Mouse (Mus musculus): ENCODE measurements around the gene Cyp4a14. TPM values are rescaled to one million over a fixed set of nuclear protein-coding genes. Genes with fewer than 3 reads are reported as not detected.
"Not testable (repeated sequence)": the region's sequence is repeated elsewhere in the genome, so short reads cannot be mapped to it uniquely, and the experiment has no call there.

Cyp4a14 gene
- not detected in 2 replicates for polyA plus RNA-seq (2016; fragmentation: Nextera tagmentation; extraction: Ambion mirVana)

DNA sequence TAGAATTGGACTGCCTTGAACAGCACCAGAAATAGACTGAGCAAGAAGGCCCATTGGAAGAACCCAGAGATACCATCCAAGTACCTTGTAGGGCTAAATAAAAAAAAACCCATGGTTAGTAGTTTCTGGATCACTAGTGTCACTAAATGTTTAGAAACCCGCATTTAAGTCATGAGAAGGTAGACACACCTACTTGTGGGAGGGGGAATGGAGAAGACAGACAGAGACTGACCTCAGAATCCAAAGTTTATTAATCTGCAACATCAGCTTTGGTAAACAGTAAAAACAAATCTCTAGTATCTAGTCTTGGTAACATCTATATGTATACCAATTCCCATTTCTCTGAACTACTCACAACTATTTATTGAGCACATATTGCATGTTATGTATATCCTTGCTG lies at the start of gene Cyp4a14:
Cyp4a14 (minus strand) TSS at position 142 of the 400 bp plus-strand sequence.
- 96% methylated on average over 1 of the region's 1 CpGs for WGBS
- no peaks in the 10 kb centered on the region for H3K9me3 ChIP-seq
- H3K27me3 ChIP-seq: no peaks in the 10 kb centered on the region
- no peak within 1 kb of the TSS for H3K9ac ChIP-seq
- no peaks in the 10 kb centered on the region for H3K4me1 ChIP-seq
- H3K4me3 ChIP-seq (replicated peaks): no peak within 1 kb of the TSS
- H3K27ac ChIP-seq: no peak within 1 kb of the TSS
- no peaks in the 10 kb centered on the region for H3K36me3 ChIP-seq (replicated peaks)
- no peak within 1 kb of the TSS for H3K4me2 ChIP-seq
- ATAC-seq (ENCODE audit: low FRiP score): no peak

DNA sequence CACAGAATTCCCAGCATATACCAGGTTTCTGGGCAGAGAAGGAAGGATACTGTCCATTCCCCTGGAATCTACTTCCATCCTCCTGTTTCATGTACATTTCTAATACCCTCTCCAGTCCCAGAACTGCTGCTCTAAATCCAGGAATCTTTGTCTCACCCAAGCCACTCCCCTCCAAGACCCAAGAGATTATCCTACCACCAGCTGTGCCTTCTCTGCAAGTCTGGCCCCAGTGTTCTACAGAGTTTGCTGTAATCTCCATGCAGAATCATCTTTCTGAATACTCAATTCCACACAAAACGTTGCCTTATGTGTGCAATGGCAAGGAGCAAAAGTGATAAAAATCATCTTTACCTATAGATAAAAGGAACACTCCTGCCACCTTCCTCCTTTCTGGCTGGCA lies 49.2 kb upstream of the Cyp4a14 start:
- no peaks in the 10 kb centered on the region for H3K4me1 ChIP-seq

DNA sequence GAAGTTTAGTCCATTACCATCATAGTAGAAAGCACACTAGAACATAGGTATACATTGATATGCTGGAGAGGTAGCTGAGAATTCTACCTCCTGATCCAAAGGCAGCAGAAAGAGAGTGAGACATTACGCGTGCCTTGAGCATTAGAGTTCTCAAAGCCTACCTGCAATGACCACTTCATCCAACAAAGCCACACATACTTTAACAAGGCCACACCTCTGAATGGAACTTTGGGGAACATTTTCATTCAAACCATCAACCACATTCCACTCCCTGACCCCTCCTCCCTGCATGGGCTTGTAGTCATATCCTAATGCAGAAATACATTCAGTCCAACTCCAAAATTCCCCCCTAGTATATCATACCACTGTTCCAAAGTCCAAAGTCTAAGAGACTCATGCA lies 25.8 kb upstream of the Cyp4a14 start:
- H3K4me3 ChIP-seq (replicated peaks): no peak overlapping the region
- no peak overlapping the region for H3K9ac ChIP-seq
- H3K27me3 ChIP-seq: no peaks in the 10 kb centered on the region
- H3K9me3 ChIP-seq: no peaks in the 10 kb centered on the region
- 96% methylated on average over 2 of the region's 2 CpGs for WGBS
- no peaks in the 10 kb centered on the region for H3K4me1 ChIP-seq
- no peak for ATAC-seq (ENCODE audit: low FRiP score)
- no peak overlapping the region for H3K4me2 ChIP-seq
- H3K27ac ChIP-seq: no peak overlapping the region
- no peaks in the 10 kb centered on the region for H3K36me3 ChIP-seq (replicated peaks)

More for the DNA sequence above, 49.2 kb upstream of the Cyp4a14 start:
- no peaks in the 10 kb centered on the region for H3K9me3 ChIP-seq
- 30% methylated on average over 1 of the region's 1 CpGs for WGBS
- H3K4me3 ChIP-seq (replicated peaks): no peak overlapping the region
- H3K27ac ChIP-seq: no peak overlapping the region
- no peak overlapping the region for H3K9ac ChIP-seq
- ATAC-seq (ENCODE audit: low FRiP score): no peak
- no peaks in the 10 kb centered on the region for H3K27me3 ChIP-seq
- H3K4me2 ChIP-seq: no peak overlapping the region
- H3K36me3 ChIP-seq (replicated peaks): no peaks in the 10 kb centered on the region

DNA sequence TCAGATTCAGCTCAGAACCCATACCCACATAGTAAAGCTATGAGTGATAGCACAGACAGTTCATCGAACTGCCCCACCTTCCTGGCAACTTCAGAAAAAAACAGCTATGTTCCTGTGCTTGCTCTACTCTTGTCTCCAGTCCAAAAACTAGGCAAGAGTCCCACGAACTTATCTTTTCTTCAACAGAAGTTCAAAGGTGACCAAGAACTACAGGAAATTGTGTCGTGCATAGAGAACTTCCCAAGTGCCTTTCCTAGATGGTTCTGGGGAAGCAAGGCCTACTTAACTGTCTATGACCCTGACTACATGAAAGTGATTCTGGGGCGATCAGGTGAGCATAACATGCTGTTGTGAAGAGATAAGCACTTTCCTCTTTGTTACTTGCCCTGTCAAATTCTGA lies 23.5 kb upstream of the Cyp4a14 start:
- WGBS: 86% methylated on average over 4 of the region's 4 CpGs

DNA sequence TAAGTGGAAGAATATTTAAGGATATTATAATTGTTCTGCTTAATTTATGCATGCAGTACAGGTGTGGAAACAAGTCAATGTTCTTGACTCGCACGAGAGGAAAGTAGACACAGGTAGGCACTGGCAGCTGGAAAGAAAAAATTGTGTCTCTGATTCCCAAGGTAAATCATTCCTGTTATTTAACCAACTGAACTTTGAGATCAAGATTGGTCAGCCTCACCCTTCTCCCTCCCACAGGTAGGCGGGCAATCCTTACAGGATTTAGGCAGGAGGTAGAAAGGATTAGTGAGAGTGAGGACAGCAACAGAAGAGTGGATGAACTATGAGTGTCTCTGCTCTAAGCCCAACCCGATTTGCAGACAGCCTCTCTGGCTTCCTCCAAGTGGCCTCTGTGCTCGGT lies 22.1 kb upstream of the Cyp4a14 start, which contains the start of gene Cyp4a10:
Cyp4a10 (plus strand) TSS at position 265 of the 400 bp plus-strand sequence.
- not testable (repeated sequence) for H3K4me2 ChIP-seq; ATAC-seq (ENCODE audit: low FRiP score); H3K36me3 ChIP-seq (replicated peaks); H3K27me3 ChIP-seq; H3K9me3 ChIP-seq; H3K9ac ChIP-seq; H3K4me1 ChIP-seq; H3K27ac ChIP-seq; H3K4me3 ChIP-seq (replicated peaks)
- 87% methylated on average over 5 of the region's 5 CpGs for WGBS

More for the DNA sequence above, 23.5 kb upstream of the Cyp4a14 start:
- no peaks in the 10 kb centered on the region for H3K36me3 ChIP-seq (replicated peaks)
- no peak for ATAC-seq (ENCODE audit: low FRiP score)
- no peaks in the 10 kb centered on the region for H3K4me1 ChIP-seq
- no peaks in the 10 kb centered on the region for H3K27me3 ChIP-seq
- no peak overlapping the region for H3K4me3 ChIP-seq (replicated peaks)
- no peak overlapping the region for H3K4me2 ChIP-seq
- H3K9ac ChIP-seq: no peak overlapping the region
- no peak overlapping the region for H3K27ac ChIP-seq
- H3K9me3 ChIP-seq: no peaks in the 10 kb centered on the region

DNA sequence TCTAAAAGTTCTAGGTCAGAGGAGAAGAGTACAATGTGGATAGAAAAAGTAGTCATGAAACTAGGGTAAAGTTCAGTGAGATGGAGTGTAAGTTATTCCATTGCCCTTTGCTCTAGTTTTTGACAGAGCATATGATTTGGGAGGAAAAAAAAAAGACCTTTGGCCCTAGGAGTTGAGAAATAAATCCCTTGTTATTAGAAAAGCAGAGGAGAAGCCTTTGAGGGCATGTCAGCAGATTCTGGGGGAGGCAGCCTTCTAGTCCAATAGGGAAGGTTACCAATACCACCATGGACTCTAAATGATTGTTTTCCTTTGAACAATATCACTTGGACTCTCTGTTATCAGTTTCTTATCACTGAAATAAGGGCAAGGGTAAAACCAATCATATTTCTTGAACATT lies 18.0 kb upstream of the Cyp4a14 start:
- not testable (repeated sequence) for H3K9me3 ChIP-seq; H3K27me3 ChIP-seq; ATAC-seq (ENCODE audit: low FRiP score); H3K9ac ChIP-seq; H3K4me2 ChIP-seq; H3K36me3 ChIP-seq (replicated peaks); H3K4me1 ChIP-seq; H3K4me3 ChIP-seq (replicated peaks); H3K27ac ChIP-seq

DNA sequence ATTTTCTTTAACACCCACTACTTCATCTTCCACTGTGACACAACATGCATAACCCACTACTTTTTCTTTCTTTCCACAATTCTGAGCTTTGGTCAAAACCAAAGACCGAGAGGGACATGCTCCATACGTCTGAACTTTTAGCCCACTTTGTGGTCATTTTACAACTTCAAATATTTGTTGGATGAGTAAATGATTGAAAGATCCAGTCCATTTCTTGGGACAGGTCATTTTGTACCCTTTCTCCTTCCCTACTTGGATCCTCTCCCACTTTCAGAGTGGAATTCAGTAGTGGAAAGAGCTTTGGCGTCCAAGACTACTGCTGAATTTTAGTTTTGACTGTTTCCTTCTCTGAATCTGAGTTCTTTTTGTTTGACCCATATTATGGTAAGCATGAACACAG lies 1.5 kb upstream of the Cyp4a14 start:
- no peak overlapping the region for H3K27ac ChIP-seq
- no peak for ATAC-seq (ENCODE audit: low FRiP score)
- no peaks in the 10 kb centered on the region for H3K9me3 ChIP-seq
- WGBS: 93% methylated on average over 3 of the region's 3 CpGs
- H3K36me3 ChIP-seq (replicated peaks): no peaks in the 10 kb centered on the region
- no peak overlapping the region for H3K4me3 ChIP-seq (replicated peaks)
- H3K4me1 ChIP-seq: no peaks in the 10 kb centered on the region
- H3K9ac ChIP-seq: no peak overlapping the region
- H3K4me2 ChIP-seq: no peak overlapping the region
- no peaks in the 10 kb centered on the region for H3K27me3 ChIP-seq

DNA sequence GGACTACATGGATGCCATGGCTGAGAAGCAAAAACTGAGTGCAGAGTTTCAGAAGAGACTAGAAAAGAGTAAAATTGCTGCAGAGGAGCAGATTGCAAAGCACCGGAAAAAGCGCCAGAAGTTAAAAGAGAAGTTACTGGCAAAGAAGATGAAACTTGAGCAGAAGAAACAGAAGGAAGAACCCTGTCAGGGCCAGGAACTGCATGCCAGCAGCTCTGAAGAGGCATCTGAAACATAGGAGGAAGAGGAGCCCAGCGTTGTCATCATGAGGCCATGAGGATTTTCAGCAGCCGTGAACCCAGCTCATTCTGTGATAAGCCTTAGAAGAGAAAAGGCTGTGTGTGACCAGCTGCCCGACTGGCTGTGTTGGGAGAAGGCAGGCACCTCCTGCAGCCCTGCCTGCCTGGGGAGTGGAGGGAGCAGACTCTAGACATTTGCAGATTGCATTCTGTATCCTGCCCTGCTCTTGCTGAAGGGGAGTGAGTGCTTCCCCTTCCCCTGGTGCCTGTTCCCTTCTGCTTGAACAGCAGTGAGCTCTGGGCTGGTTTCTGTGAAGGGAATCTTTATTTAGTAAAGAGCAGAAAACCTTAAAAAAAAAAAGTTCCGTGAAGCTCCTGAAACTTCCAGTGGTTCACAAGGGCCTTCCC lies 14.8 kb downstream of the Cyp4a14 start:
- ATAC-seq (ENCODE audit: low FRiP score): no peak
- no peak overlapping the region for H3K9ac ChIP-seq
- H3K4me1 ChIP-seq: no peaks in the 10 kb centered on the region
- no peak overlapping the region for H3K4me3 ChIP-seq (replicated peaks)
- no peaks in the 10 kb centered on the region for H3K9me3 ChIP-seq
- H3K27me3 ChIP-seq: no peaks in the 10 kb centered on the region
- 79% methylated on average over 6 of the region's 6 CpGs for WGBS
- no peak overlapping the region for H3K4me2 ChIP-seq
- no peaks in the 10 kb centered on the region for H3K36me3 ChIP-seq (replicated peaks)
- H3K27ac ChIP-seq: no peak overlapping the region

DNA sequence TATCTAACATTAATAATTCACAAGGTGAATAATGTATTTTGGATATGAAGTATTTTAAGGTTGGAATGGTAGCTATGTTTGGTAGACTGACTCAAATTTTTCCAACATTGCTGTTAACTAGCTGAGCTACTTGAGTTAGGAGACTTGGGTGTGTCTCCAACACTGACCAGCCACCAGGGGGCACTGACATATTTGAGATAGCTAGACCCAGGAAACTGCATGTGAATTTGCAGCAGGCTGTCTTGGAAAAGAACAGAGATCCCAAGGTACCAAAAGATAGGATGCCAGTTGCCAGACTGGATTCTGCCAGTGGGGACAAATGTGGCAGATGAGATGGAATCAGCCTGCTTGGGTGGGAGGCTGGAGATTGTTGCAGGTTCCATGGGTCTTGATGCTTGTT lies 19.9 kb downstream of the Cyp4a14 start:
- not testable (repeated sequence) for H3K4me3 ChIP-seq (replicated peaks); H3K27ac ChIP-seq; H3K4me2 ChIP-seq; H3K27me3 ChIP-seq; H3K9ac ChIP-seq; H3K4me1 ChIP-seq; ATAC-seq (ENCODE audit: low FRiP score); H3K9me3 ChIP-seq; H3K36me3 ChIP-seq (replicated peaks)

DNA sequence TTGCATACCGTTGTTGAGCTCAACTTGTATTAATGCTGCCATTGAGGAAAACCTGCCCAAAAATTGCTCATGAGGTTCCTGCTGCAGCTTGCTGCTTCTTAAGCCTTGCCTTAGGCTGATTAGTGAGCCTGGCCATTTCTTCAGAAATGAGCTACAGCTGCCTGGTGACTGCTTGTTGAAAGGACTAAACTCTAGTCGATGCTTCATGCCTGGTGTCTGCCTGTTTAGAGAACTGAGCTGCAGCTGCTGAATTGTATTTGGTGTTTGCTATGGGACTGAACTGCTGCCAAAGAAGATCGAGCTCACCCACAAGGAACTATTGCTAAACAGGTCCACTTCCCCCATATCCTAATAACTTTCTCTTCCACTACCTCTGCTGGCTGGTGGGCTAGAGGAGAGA lies 22.4 kb downstream of the Cyp4a14 start:
- H3K27me3 ChIP-seq; H3K4me3 ChIP-seq (replicated peaks); H3K4me2 ChIP-seq; H3K9ac ChIP-seq; ATAC-seq (ENCODE audit: low FRiP score); H3K36me3 ChIP-seq (replicated peaks); H3K4me1 ChIP-seq; H3K9me3 ChIP-seq; H3K27ac ChIP-seq: not testable (repeated sequence)
- WGBS: 84% methylated on average over 3 of the region's 3 CpGs

DNA sequence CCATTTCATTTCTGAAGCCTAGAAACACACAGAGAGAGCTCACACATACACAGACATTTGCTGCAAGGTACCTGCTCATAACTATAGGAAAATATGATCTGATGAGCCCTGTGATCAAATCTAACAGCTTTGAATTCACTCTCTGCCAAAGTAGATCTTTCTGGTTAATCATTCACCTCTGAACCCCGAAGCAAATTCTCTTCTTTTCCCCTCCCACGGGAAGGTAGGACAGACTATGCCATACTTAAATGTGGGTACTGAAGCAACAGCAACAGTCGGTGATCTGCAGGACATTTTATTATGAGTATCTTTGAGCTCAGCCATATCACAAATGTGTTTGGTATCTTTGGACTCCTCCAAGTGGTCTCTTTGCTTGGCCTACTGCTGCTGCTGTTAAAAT lies 43.6 kb downstream of the Cyp4a14 start, which contains the start of gene Cyp4a30b:
Cyp4a30b (plus strand) TSS at position 301 of the 400 bp plus-strand sequence.
- H3K4me3 ChIP-seq (replicated peaks): no peak within 1 kb of the TSS
- no peak within 1 kb of the TSS for H3K9ac ChIP-seq
- no peak within 1 kb of the TSS for H3K27ac ChIP-seq
- H3K4me2 ChIP-seq: no peak within 1 kb of the TSS
- H3K9me3 ChIP-seq: no peaks in the 10 kb centered on the region
- H3K27me3 ChIP-seq: no peaks in the 10 kb centered on the region
- H3K4me1 ChIP-seq: no peaks in the 10 kb centered on the region
- no peak for ATAC-seq (ENCODE audit: low FRiP score)
- WGBS: 87% methylated on average over 3 of the region's 3 CpGs
- H3K36me3 ChIP-seq (replicated peaks): no peaks in the 10 kb centered on the region

DNA sequence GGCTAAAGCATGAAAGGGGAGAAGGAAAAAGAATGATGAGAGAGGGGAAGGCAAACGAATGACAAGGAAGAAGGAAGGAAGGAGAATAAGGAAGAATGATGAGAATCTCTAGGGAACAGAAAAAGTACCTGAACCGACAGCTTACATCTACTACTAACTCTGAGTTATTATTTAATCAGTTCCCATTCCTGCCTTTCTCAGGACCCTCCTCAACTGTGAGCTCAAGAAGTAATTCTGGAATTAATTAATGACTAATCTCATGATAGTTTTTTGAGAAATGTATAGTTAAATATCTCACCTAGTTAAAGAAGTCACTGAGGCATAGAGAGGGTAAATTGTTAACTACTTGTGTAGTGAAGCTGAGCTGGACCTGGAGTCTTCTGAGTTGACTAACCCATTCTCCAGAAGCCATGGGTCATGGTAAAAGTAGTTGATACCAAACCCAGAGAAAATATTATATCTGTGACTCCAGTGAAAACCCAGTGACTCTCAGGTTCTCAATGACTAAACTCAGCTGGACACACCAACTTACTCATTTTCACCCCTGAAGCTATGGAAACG lies 45.3 kb downstream of the Cyp4a14 start:
- no peak for ATAC-seq (ENCODE audit: low FRiP score)
- H3K9me3 ChIP-seq: no peaks in the 10 kb centered on the region
- no peak overlapping the region for H3K27ac ChIP-seq
- H3K27me3 ChIP-seq: no peaks in the 10 kb centered on the region
- no peak overlapping the region for H3K4me2 ChIP-seq
- WGBS: 74% methylated on average over 3 of the region's 3 CpGs
- no peak overlapping the region for H3K9ac ChIP-seq
- H3K36me3 ChIP-seq (replicated peaks): no peaks in the 10 kb centered on the region
- no peaks in the 10 kb centered on the region for H3K4me1 ChIP-seq
- no peak overlapping the region for H3K4me3 ChIP-seq (replicated peaks)
